Mouse (Mus musculus): ENCODE data around the gene Tnc. TPM values are rescaled to one million over a fixed set of nuclear protein-coding genes. Genes with fewer than 3 reads are reported as not detected.
"Not testable (repeated sequence)": the region's sequence is repeated elsewhere in the genome, so short reads cannot be mapped to it uniquely, and the experiment has no call there.

Tnc gene
- polyA plus RNA-seq, 1 experiment from 2014 or later, result 5.4 TPM

- H3K27me3 ChIP-seq (replicated peaks); H3K4me2 ChIP-seq; H3K36me3 ChIP-seq; H3K9ac ChIP-seq; ATAC-seq; H3K4me3 ChIP-seq; H3K27ac ChIP-seq; H3K9me3 ChIP-seq (replicated peaks); H3K4me1 ChIP-seq: not testable (repeated sequence)
- WGBS (ENCODE audit: insufficient replicate concordance), result 63% methylated on average over 5 of the region's 5 CpGs
Observed at GRCm38 (mm10) chr4:63948688-63949073, 98.1 kb downstream of the Tnc start.

GRCm38 (mm10) chr4:63948066-63948687, 98.6 kb downstream of the Tnc start:
- ATAC-seq, result no peak

GRCm38 (mm10) chr4:63943813-63944212, 103.0 kb downstream of the Tnc start:
- Histone ChIP-seq H3K27ac (no peak overlapping the region), H3K27me3 (replicated peaks) (no peaks in the 10 kb centered on the region), H3K4me3 (no peak overlapping the region), H3K9me3 (replicated peaks) (no peaks in the 10 kb centered on the region), H3K36me3 (no peaks in the 10 kb centered on the region), H3K9ac (no peak overlapping the region), H3K4me1 (no peaks in the 10 kb centered on the region), H3K4me2 (no peak overlapping the region)
- 62% methylated on average over 5 of the region's 5 CpGs for WGBS (ENCODE audit: insufficient replicate concordance)
- no peak for ATAC-seq

More at GRCm38 (mm10) chr4:63948066-63948687, 98.6 kb downstream of the Tnc start:
- Histone ChIP-seq H3K4me3 (no peak overlapping the region), H3K4me2 (no peak overlapping the region), H3K9ac (no peak overlapping the region), H3K4me1 (no peaks in the 10 kb centered on the region), H3K9me3 (replicated peaks) (no peaks in the 10 kb centered on the region), H3K27ac (no peak overlapping the region), H3K27me3 (replicated peaks) (no peaks in the 10 kb centered on the region), H3K36me3 (no peaks in the 10 kb centered on the region)
- WGBS (ENCODE audit: insufficient replicate concordance), result 25% methylated on average over 12 of the region's 12 CpGs

GRCm38 (mm10) chr4:63942875-63943274, 103.9 kb downstream of the Tnc start:
- Histone ChIP-seq H3K27me3 (replicated peaks) (no peaks in the 10 kb centered on the region), H3K27ac (no peak overlapping the region), H3K4me2 (no peak overlapping the region), H3K9ac (no peak overlapping the region), H3K4me1 (no peaks in the 10 kb centered on the region), H3K9me3 (replicated peaks) (no peaks in the 10 kb centered on the region), H3K36me3 (no peaks in the 10 kb centered on the region), H3K4me3 (no peak overlapping the region)
- ATAC-seq, result no peak
- 45% methylated on average over 3 of the region's 3 CpGs for WGBS (ENCODE audit: insufficient replicate concordance)

- H3K4me1 ChIP-seq, result no peaks in the 10 kb centered on the region
Observed at GRCm38 (mm10) chr4:63941420-63941819, 105.4 kb downstream of the Tnc start.

GRCm38 (mm10) chr4:63939428-63939827, 107.4 kb downstream of the Tnc start:
- no peak overlapping the region for H3K9ac ChIP-seq
- no peaks in the 10 kb centered on the region for H3K4me1 ChIP-seq

More at GRCm38 (mm10) chr4:63941420-63941819, 105.4 kb downstream of the Tnc start:
- 45% methylated on average over 2 of the region's 2 CpGs for WGBS (ENCODE audit: insufficient replicate concordance)
- no peak overlapping the region for H3K9ac ChIP-seq
- ATAC-seq, result no peak
- H3K27ac ChIP-seq, result no peak overlapping the region
- H3K27me3 ChIP-seq (replicated peaks), result no peaks in the 10 kb centered on the region
- H3K4me3 ChIP-seq, result no peak overlapping the region
- no peaks in the 10 kb centered on the region for H3K9me3 ChIP-seq (replicated peaks)
- no peak overlapping the region for H3K4me2 ChIP-seq
- no peaks in the 10 kb centered on the region for H3K36me3 ChIP-seq

GRCm38 (mm10) chr4:63935960-63936359, 110.9 kb downstream of the Tnc start:
- Histone ChIP-seq H3K9me3 (replicated peaks) (no peaks in the 10 kb centered on the region), H3K36me3 (no peaks in the 10 kb centered on the region), H3K27ac (no peak overlapping the region), H3K4me3 (no peak overlapping the region), H3K4me1 (no peaks in the 10 kb centered on the region), H3K4me2 (no peak overlapping the region), H3K9ac (no peak overlapping the region), H3K27me3 (replicated peaks) (no peaks in the 10 kb centered on the region)
- no peak for ATAC-seq
- 73% methylated on average over 4 of the region's 4 CpGs for WGBS (ENCODE audit: insufficient replicate concordance)

More at GRCm38 (mm10) chr4:63939428-63939827, 107.4 kb downstream of the Tnc start:
- no peak for ATAC-seq
- Histone ChIP-seq H3K27ac (no peak overlapping the region), H3K4me3 (no peak overlapping the region), H3K4me2 (no peak overlapping the region), H3K27me3 (replicated peaks) (no peaks in the 10 kb centered on the region), H3K9me3 (replicated peaks) (no peaks in the 10 kb centered on the region), H3K36me3 (no peaks in the 10 kb centered on the region)
- 49% methylated on average over 3 of the region's 3 CpGs for WGBS (ENCODE audit: insufficient replicate concordance)

- H3K4me2 ChIP-seq, result no peak overlapping the region
- H3K9me3 ChIP-seq (replicated peaks), result no peaks in the 10 kb centered on the region
- no peak overlapping the region for H3K27ac ChIP-seq
- no peaks in the 10 kb centered on the region for H3K4me1 ChIP-seq
- no peaks in the 10 kb centered on the region for H3K36me3 ChIP-seq
- no peaks in the 10 kb centered on the region for H3K27me3 ChIP-seq (replicated peaks)
- H3K9ac ChIP-seq, result no peak overlapping the region
- H3K4me3 ChIP-seq, result no peak overlapping the region
- WGBS (ENCODE audit: insufficient replicate concordance), result 78% methylated on average over 9 of the region's 9 CpGs
- no peak for ATAC-seq
Observed at GRCm38 (mm10) chr4:63935314-63935713, 111.5 kb downstream of the Tnc start.

GRCm38 (mm10) chr4:63930863-63931262, 116.0 kb downstream of the Tnc start:
- 64% methylated on average over 2 of the region's 2 CpGs for WGBS (ENCODE audit: insufficient replicate concordance)
- ATAC-seq, result no peak
- no peaks in the 10 kb centered on the region for H3K4me1 ChIP-seq

GRCm38 (mm10) chr4:63929490-63929889, 117.3 kb downstream of the Tnc start:
- no peak overlapping the region for H3K4me2 ChIP-seq
- H3K27ac ChIP-seq, result no peak overlapping the region
- H3K9me3 ChIP-seq (replicated peaks), result no peaks in the 10 kb centered on the region
- no peak for ATAC-seq
- H3K4me3 ChIP-seq, result no peak overlapping the region
- H3K9ac ChIP-seq, result no peak overlapping the region
- 45% methylated on average over 2 of the region's 2 CpGs for WGBS (ENCODE audit: insufficient replicate concordance)
- H3K36me3 ChIP-seq, result no peaks in the 10 kb centered on the region
- no peaks in the 10 kb centered on the region for H3K4me1 ChIP-seq
- no peaks in the 10 kb centered on the region for H3K27me3 ChIP-seq (replicated peaks)

More at GRCm38 (mm10) chr4:63930863-63931262, 116.0 kb downstream of the Tnc start:
- Histone ChIP-seq H3K36me3 (no peaks in the 10 kb centered on the region), H3K4me2 (no peak overlapping the region), H3K4me3 (no peak overlapping the region), H3K27ac (no peak overlapping the region), H3K9me3 (replicated peaks) (no peaks in the 10 kb centered on the region), H3K9ac (no peak overlapping the region), H3K27me3 (replicated peaks) (no peaks in the 10 kb centered on the region)

GRCm38 (mm10) chr4:63928192-63928591, 118.6 kb downstream of the Tnc start:
- H3K9me3 ChIP-seq (replicated peaks), result no peaks in the 10 kb centered on the region
- no peaks in the 10 kb centered on the region for H3K36me3 ChIP-seq
- H3K27ac ChIP-seq, result no peak overlapping the region
- no peak overlapping the region for H3K4me2 ChIP-seq
- ATAC-seq, result no peak
- no peak overlapping the region for H3K4me3 ChIP-seq
- H3K4me1 ChIP-seq, result no peaks in the 10 kb centered on the region
- H3K9ac ChIP-seq, result no peak overlapping the region
- 48% methylated on average over 1 of the region's 1 CpGs for WGBS (ENCODE audit: insufficient replicate concordance)
- no peaks in the 10 kb centered on the region for H3K27me3 ChIP-seq (replicated peaks)

GRCm38 (mm10) chr4:63917181-63917580, 129.6 kb downstream of the Tnc start:
- no peaks in the 10 kb centered on the region for H3K9me3 ChIP-seq (replicated peaks)
- H3K27ac ChIP-seq, result no peak overlapping the region
- H3K9ac ChIP-seq, result no peak overlapping the region
- H3K36me3 ChIP-seq, result no peaks in the 10 kb centered on the region
- H3K4me2 ChIP-seq, result no peak overlapping the region
- H3K27me3 ChIP-seq (replicated peaks), result no peaks in the 10 kb centered on the region
- no peak overlapping the region for H3K4me3 ChIP-seq
- WGBS (ENCODE audit: insufficient replicate concordance), result 59% methylated on average over 5 of the region's 5 CpGs
- ATAC-seq, result no peak
- H3K4me1 ChIP-seq, result no peaks in the 10 kb centered on the region

- no peak overlapping the region for H3K27ac ChIP-seq
- H3K4me3 ChIP-seq, result no peak overlapping the region
- H3K27me3 ChIP-seq (replicated peaks), result no peaks in the 10 kb centered on the region
- H3K9me3 ChIP-seq (replicated peaks), result no peaks in the 10 kb centered on the region
- ATAC-seq, result no peak
- H3K36me3 ChIP-seq, result no peaks in the 10 kb centered on the region
- 49% methylated on average over 8 of the region's 8 CpGs for WGBS (ENCODE audit: insufficient replicate concordance)
- no peak overlapping the region for H3K9ac ChIP-seq
- H3K4me1 ChIP-seq, result no peaks in the 10 kb centered on the region
- no peak overlapping the region for H3K4me2 ChIP-seq
Observed at GRCm38 (mm10) chr4:63916753-63917152, 130.1 kb downstream of the Tnc start.

Measured in liver, embryonic 12.5 days (tissue).